ENCODE assay signal across 32 mouse cellular contexts in the genomic region with DNA sequence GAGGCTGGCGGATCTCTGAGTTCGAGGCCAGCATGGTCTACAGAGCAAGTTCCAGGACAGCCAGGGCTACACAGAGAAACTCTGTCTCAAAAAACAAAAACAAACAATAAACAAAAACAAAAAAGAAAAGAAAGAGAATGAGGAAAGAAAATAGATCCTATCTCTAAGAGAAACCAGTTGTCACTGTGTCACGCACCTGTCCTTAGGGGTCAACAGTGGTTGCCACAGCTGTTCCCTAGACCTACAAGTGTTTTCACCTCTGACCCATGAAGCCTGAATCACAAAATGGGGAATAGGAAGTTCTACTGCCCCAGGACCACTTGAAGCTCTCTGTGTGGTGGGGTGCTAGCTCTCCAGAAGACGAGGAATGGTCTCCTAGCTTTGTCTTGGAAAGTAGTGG. TPM values are rescaled to one million over a fixed set of nuclear protein-coding genes. Genes with fewer than 3 reads are reported as not detected.
"Had no signal": no experiment of that assay in that cellular context is flagged by ENCODE, and none has a peak within 500 bp of the region (broad histone marks: within the 10 kb centered on the region; RNA-seq: fewer than 3 reads in every experiment).

No protein-coding gene starts in this region.

- H3K9ac ChIP-seq: embryonic facial prominence, embryonic 12.5 days; embryonic facial prominence, embryonic 13.5 days; embryonic facial prominence, embryonic 15.5 days; forebrain, embryonic 12.5 days; forebrain, embryonic 13.5 days; forebrain, embryonic 15.5 days; forebrain, postnatal 0 days had no signal

- ATAC-seq: forebrain, embryonic 13.5 days; forebrain, embryonic 14.5 days; forebrain, embryonic 15.5 days; forebrain, embryonic 16.5 days; forebrain, postnatal 0 days had no signal

- H3K27me3 ChIP-seq: embryonic facial prominence, embryonic 12.5 days; embryonic facial prominence, embryonic 13.5 days; embryonic facial prominence, embryonic 15.5 days; forebrain, embryonic 12.5 days; forebrain, embryonic 13.5 days; forebrain, embryonic 15.5 days had no signal

- H3K9me3 ChIP-seq: embryonic facial prominence, embryonic 10.5 days; embryonic facial prominence, embryonic 12.5 days; embryonic facial prominence, embryonic 13.5 days; embryonic facial prominence, embryonic 15.5 days; forebrain, embryonic 10.5 days; forebrain, embryonic 12.5 days; forebrain, embryonic 13.5 days; forebrain, embryonic 15.5 days had no signal

- H3K4me1 ChIP-seq: embryonic facial prominence, embryonic 10.5 days; embryonic facial prominence, embryonic 12.5 days; embryonic facial prominence, embryonic 13.5 days had no signal

- H3K4me3 ChIP-seq: embryonic facial prominence, embryonic 10.5 days; embryonic facial prominence, embryonic 12.5 days; embryonic facial prominence, embryonic 13.5 days; embryonic facial prominence, embryonic 15.5 days; erythroblast, embryonic 14.5 days; forebrain, embryonic 10.5 days; forebrain, embryonic 12.5 days; forebrain, embryonic 13.5 days; forebrain, embryonic 15.5 days; gastrocnemius, adult 2 months; heart, adult 2 months had no signal

- H3K4me2 ChIP-seq: embryonic facial prominence, embryonic 12.5 days; embryonic facial prominence, embryonic 13.5 days; embryonic facial prominence, embryonic 15.5 days; forebrain, embryonic 12.5 days; forebrain, embryonic 13.5 days; forebrain, embryonic 15.5 days had no signal

- DNase-seq: cerebellum, adult 2 months; cerebellum, adult 8-10 months; cerebellum, adult 9-10 months; cerebellum, adult 9-11 months; cerebellum, postnatal 10 days; cerebellum, postnatal 14 days; cerebellum, postnatal 25 days; cerebellum, postnatal 36 days; embryo, embryonic 11 days; forebrain, postnatal 0 days; gastrocnemius, adult 2 months; gastrocnemius, postnatal 10 days; gastrocnemius, postnatal 14 days; gastrocnemius, postnatal 25 days; gastrocnemius, postnatal 36 days; heart, adult 11 months; heart, adult 18-20 months; heart, adult 2 months had no signal

- H3K36me3 ChIP-seq: embryonic facial prominence, embryonic 10.5 days; embryonic facial prominence, embryonic 12.5 days; embryonic facial prominence, embryonic 13.5 days; embryonic facial prominence, embryonic 15.5 days; forebrain, embryonic 10.5 days; forebrain, embryonic 12.5 days; forebrain, embryonic 15.5 days had no signal

- H3K27ac ChIP-seq: embryonic facial prominence, embryonic 10.5 days; embryonic facial prominence, embryonic 12.5 days; embryonic facial prominence, embryonic 13.5 days; embryonic facial prominence, embryonic 15.5 days; forebrain, embryonic 12.5 days; forebrain, embryonic 13.5 days; forebrain, embryonic 15.5 days; gastrocnemius, adult 2 months; heart, adult 2 months had no signal

RNA-seq across cellular contexts. Expression of a gene that starts 58.4 kb away (rescaled TPM):
- total RNA-seq: granulocyte monocyte progenitor cell, adult 5-6 weeks had no signal
- polyA plus RNA-seq: embryonic facial prominence, embryonic 11.5 days; erythroblast, embryonic 14.5 days; forebrain, embryonic 11.5 days had no signal
